Mouse (Mus musculus): ENCODE data around the gene Ift88.

- TF ChIP-seq CTCF (IDR thresholded peaks at IDR 0.05; ENCODE audit: low read depth, low read length) (no peak), POLR2A (IDR thresholded peaks at IDR 0.05; ENCODE audit: borderline replicate concordance, low read depth, low read length) (no peak)
Measured at GRCm38 (mm10) chr14:57385667-57386066, 38.2 kb upstream of the Ift88 start.
